Mouse (Mus musculus) heart, embryonic 12.5 days (tissue): ENCODE results near the gene Pam16. TPM values are rescaled to one million over a fixed set of nuclear protein-coding genes. Genes with fewer than 3 reads are reported as not detected.

Experiments used
- ATAC-seq: fragments of 200-750 bp; cut with Nextera tagmentation; 2 replicates; pipeline ENCODE4 v1.8.0; 2017; ENCODE audit warnings: moderate TSS enrichment, moderate library complexity; ENCODE audit not compliant: insufficient number of reproducible peaks, low FRiP score
- H3K27ac ChIP-seq: fragments of 300-500 bp; sonication (generic); 2 replicates; pipeline ENCODE4 v1.5.1; 2016; ENCODE audit warnings: mild to moderate bottlenecking, moderate library complexity; ENCODE audit not compliant: poor library complexity, severe bottlenecking
- H3K27me3 ChIP-seq: fragments of 300-500 bp; sonication (generic); replicated peaks from 2 replicates; pipeline ENCODE4 v1.6.1; 2016; ENCODE audit warnings: mild to moderate bottlenecking, moderate library complexity
- H3K36me3 ChIP-seq: fragments of 300-500 bp; sonication (generic); 2 replicates; pipeline ENCODE4 v1.6.1; 2016; ENCODE audit warnings: mild to moderate bottlenecking, moderate library complexity
- H3K4me1 ChIP-seq: fragments of 300-500 bp; sonication (generic); replicated peaks from 2 replicates; pipeline ENCODE4 v1.6.1; 2016; ENCODE audit warnings: mild to moderate bottlenecking
- H3K4me2 ChIP-seq: fragments of 300-500 bp; sonication (generic); 2 replicates; pipeline ENCODE4 v1.6.1; 2016; ENCODE audit warnings: mild to moderate bottlenecking, moderate library complexity
- H3K4me3 ChIP-seq: fragments of 300-500 bp; sonication (generic); 2 replicates; pipeline ENCODE4 v1.5.1; 2016; ENCODE audit warnings: mild to moderate bottlenecking
- H3K9ac ChIP-seq: fragments of 300-500 bp; sonication (generic); 2 replicates; pipeline ENCODE4 v1.6.1; 2016; ENCODE audit warnings: mild to moderate bottlenecking, moderate library complexity
- H3K9me3 ChIP-seq: fragments of 300-500 bp; sonication (generic); replicated peaks from 2 replicates; pipeline ENCODE4 v1.6.1; 2016; ENCODE audit warnings: mild to moderate bottlenecking, moderate library complexity
- WGBS: fragments of 180-500 bp; shearing (Covaris S2); methylation state at CpG from one replicate; pipeline ENCODE4 v1.1.7; 2016; 5-methylcytosine and 5-hydroxymethylcytosine counted together
- polyA plus RNA-seq: library from polyadenylated mRNA; unstranded; fragments of >200 nt; fragmentation: Nextera tagmentation; extraction: Ambion mirVana; gene quantifications from 2 replicates; pipeline ENCODE4 v1.2.1, GENCODE M21; 2016

Pam16 gene
- polyA plus RNA-seq, 1 experiment from 2014 or later: 127 TPM

DNA sequence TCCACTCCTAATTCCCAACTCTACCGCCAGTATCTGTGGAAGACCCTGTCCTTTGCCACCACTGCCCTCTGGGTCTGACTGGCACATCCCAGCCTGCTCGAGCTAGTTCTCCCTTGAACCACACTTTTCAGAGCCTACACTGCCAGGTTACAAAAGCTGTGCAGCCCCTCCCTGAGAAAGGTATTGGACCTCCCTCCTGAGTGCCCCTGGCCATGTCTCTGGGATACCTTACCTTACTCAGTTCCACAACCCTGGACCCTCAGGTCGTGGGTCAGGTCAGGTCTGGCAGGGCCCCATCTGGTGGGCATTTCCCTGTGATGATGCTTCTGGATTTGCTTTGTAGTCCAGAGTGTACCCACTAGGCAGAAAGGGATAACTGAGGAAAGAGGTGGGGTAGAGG, 25.2 kb downstream of the Pam16 start:
- H3K27ac ChIP-seq: 0 out of 2 replicates have a peak overlapping the region, but pooled peaks have one; percentile 72

DNA sequence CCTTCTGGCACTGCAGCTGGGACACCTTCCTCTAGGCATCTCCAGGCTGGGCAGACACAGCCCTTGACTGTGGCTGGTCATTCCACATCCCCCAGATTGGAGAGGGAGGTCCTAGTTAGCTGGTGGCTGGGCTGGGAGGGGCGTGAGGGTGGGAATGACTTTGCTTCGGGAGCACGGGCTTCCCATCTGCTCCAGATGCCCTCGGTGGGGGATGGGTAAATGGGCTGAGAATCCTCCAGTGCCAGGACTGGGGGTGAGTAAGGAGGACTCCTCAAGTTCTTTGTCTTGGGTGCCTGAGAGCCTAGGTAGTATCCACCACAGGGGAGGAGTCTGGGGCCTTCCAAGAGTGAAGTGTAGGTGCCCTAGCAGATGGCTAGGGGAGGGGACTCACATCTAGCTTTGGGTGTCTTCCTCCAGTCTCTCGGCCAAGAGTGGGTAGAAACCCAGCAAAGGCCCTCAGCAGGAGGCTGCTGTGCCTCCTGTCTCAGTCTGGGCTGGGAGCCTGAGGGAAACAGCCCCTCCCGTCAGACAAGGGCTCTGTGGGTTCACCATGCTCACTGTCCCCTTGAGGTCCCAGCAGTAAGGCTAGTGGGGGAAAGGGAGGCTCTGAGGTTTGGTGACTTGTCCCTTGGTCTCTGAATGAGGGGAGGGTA, 25.8 kb downstream of the Pam16 start:
- Histone ChIP-seq H3K4me3 (no peak overlapping the region), H3K9me3 (no peaks in the 10 kb centered on the region), H3K36me3 (no peaks in the 10 kb centered on the region), H3K4me2 (peak overlapping the region; percentile 38), H3K4me1 (peaks cover 87% of the 10 kb centered on the region), H3K9ac (peak overlapping the region; percentile 47; the same call in 1 of the 2 replicates), H3K27ac (0 out of 2 replicates have a peak overlapping the region, but pooled peaks have one; percentile 7), H3K27me3 (no peaks in the 10 kb centered on the region)
- ATAC-seq: no peak
- 32% methylated on average over 6 of the region's 6 CpGs for WGBS

More for the DNA sequence above, 25.2 kb downstream of the Pam16 start:
- no peaks in the 10 kb centered on the region for H3K27me3 ChIP-seq
- no peaks in the 10 kb centered on the region for H3K36me3 ChIP-seq
- 72% methylated on average over 3 of the region's 3 CpGs for WGBS
- no peaks in the 10 kb centered on the region for H3K9me3 ChIP-seq
- no peak overlapping the region for H3K4me2 ChIP-seq
- H3K4me1 ChIP-seq: peaks cover 93% of the 10 kb centered on the region
- H3K4me3 ChIP-seq: no peak overlapping the region
- no peak overlapping the region for H3K9ac ChIP-seq
- no peak for ATAC-seq

DNA sequence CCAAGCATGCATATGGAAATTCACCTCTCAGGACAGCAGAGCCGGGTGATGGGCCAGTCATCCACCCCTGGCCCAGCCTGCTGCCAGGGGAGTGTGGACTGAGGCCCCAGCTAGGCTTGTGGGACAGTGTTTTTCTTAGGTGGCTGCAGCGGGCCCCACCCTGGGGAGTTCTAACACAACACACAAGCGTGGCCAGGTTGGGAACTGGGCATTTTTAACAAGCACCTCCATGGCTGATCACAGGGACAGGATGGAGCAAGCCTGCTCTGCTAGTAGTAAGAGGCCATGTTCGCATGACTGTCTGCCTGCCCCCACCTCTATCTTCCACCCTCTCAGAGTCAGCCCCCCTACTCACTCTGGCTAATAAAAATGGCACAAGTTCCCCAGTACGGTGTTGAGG, 26.7 kb downstream of the Pam16 start:
- no peaks in the 10 kb centered on the region for H3K27me3 ChIP-seq
- no peaks in the 10 kb centered on the region for H3K36me3 ChIP-seq
- H3K4me3 ChIP-seq: no peak overlapping the region
- ATAC-seq: no peak
- H3K9ac ChIP-seq: peak overlapping the region; percentile 34
- no peak overlapping the region for H3K27ac ChIP-seq
- H3K9me3 ChIP-seq: no peaks in the 10 kb centered on the region
- H3K4me1 ChIP-seq: peaks cover 85% of the 10 kb centered on the region
- WGBS: 65% methylated on average over 5 of the region's 5 CpGs
- no peak overlapping the region for H3K4me2 ChIP-seq

DNA sequence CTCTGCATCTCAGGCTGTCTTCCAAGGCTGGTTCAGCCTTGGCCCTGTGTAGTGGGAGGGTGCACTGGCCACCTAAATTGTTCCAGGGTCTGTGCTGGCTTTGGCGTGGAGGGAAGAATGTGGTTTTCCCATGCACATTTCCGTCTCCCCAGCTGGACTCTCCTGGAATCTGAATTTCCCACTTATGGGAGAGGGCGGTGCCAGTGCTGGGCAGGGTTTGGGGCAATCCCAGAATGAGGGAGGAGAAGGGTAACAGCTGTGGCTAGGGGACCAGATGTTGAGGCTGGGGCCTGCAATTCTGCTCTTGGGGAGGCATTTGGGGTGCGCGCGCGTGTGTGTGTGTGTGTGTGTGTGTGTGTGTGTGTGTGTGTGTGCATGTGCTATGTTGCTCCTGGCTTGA, 27.5 kb downstream of the Pam16 start:
- no peaks in the 10 kb centered on the region for H3K27me3 ChIP-seq
- WGBS: 63% methylated on average over 7 of the region's 7 CpGs
- ATAC-seq: no peak
- peaks cover 85% of the 10 kb centered on the region for H3K4me1 ChIP-seq
- no peak overlapping the region for H3K4me3 ChIP-seq
- H3K9ac ChIP-seq: peak overlapping the region; percentile 34; the same call in 1 of the 2 replicates
- H3K27ac ChIP-seq: no peak overlapping the region
- no peaks in the 10 kb centered on the region for H3K36me3 ChIP-seq
- peak overlapping the region; percentile 78 for H3K4me2 ChIP-seq
- H3K9me3 ChIP-seq: no peaks in the 10 kb centered on the region

DNA sequence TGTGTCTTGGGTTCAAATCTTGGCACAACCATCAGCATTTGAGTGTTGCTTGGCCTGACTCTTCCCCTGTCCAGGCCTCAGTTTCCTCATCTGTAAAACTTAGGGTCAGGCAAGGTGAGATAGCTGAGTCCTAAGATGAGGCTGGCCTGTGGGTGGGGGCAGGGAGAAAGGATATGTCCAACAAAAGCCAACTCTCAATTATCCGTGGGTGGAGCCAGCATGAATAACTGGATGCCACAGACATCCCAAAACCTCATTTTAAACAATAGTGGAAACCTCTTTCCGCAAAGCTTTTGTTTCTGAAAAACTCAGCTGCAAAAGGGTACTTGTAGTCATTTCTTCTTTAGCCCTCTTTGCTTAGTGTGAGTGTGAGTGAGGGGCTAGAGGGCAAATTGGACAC, 28.0 kb downstream of the Pam16 start:
- no peaks in the 10 kb centered on the region for H3K9me3 ChIP-seq
- H3K27ac ChIP-seq: 0 out of 2 replicates have a peak overlapping the region, but pooled peaks have one; percentile 42
- peak overlapping the region; percentile 78 for H3K4me2 ChIP-seq
- H3K27me3 ChIP-seq: no peaks in the 10 kb centered on the region
- H3K4me1 ChIP-seq: peaks cover 81% of the 10 kb centered on the region
- WGBS: 68% methylated on average over 2 of the region's 2 CpGs
- H3K36me3 ChIP-seq: no peaks in the 10 kb centered on the region
- H3K9ac ChIP-seq: peak overlapping the region; percentile 97; the same call in 1 of the 2 replicates
- peak overlapping the region; percentile 87 for H3K4me3 ChIP-seq
- no peak for ATAC-seq

DNA sequence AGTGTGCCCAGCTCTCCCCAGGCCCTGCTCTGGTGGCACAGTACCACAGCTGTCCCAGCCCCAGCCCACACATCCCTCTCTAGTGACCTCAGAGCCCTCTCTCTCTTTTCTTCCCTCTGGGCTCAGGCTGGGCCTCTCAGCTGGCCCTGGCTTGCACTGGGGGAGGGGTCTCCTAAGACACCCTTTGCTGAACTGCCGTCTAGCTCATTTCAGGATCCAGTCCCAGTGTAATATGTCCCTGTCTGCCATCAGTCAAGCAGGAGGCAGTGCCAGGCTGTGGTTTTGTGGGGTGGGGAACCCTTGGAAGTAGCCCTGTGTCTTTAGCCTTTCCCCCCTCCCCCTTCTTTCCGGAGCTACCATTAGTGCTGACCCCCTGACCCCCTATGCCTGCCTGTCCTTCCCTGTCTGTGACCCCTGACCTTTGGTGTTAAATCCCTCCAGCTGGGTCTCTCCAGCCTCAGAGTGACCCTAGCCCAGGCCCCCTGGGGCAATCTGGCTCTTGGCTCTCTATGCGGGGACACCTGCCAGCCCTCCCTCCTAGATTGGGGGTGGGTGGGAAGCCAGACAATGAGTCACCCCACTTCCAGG, 28.6 kb downstream of the Pam16 start:
- Histone ChIP-seq H3K9me3 (no peaks in the 10 kb centered on the region), H3K4me3 (peak overlapping the region; percentile 87), H3K27ac (peak overlapping the region; percentile 96), H3K9ac (peak overlapping the region; percentile 97), H3K4me1 (peaks cover 76% of the 10 kb centered on the region), H3K27me3 (no peaks in the 10 kb centered on the region), H3K36me3 (peaks cover under 1% of the 10 kb centered on the region; the same call in 1 of the 2 replicates), H3K4me2 (peak overlapping the region; percentile 78)
- ATAC-seq: no peak
- WGBS: 12% methylated on average over 3 of the region's 3 CpGs

DNA sequence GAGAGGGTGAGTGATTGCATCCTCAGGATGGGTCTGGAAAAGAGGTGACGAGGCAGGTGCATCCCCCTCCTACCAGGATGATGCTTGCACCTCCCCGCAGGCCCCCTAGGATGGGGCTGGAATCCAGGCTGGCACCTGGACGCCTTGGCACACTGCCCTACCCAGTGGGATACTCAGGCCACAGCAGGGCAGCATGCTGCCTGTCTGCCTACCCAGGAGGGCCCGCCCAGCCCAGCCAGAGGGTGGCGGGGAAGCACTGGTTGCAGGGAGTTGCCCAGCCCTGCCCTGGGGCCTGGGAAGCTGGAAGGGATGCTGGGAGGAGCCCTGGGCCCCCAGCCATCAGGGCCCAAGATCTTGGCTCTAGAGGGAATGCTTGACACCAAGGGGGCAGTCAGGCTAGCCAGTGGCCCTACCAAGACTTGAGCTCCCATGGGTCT, 29.2 kb downstream of the Pam16 start:
- ATAC-seq: peak; percentile 30
- H3K4me2 ChIP-seq: peak overlapping the region; percentile 78
- peaks cover 69% of the 10 kb centered on the region for H3K4me1 ChIP-seq
- peak overlapping the region; percentile 96 for H3K27ac ChIP-seq
- H3K9me3 ChIP-seq: no peaks in the 10 kb centered on the region
- peak overlapping the region; percentile 97 for H3K9ac ChIP-seq
- H3K27me3 ChIP-seq: no peaks in the 10 kb centered on the region
- H3K4me3 ChIP-seq: peak overlapping the region; percentile 87
- H3K36me3 ChIP-seq: peaks cover 7% of the 10 kb centered on the region
- 12% methylated on average over 5 of the region's 5 CpGs for WGBS

DNA sequence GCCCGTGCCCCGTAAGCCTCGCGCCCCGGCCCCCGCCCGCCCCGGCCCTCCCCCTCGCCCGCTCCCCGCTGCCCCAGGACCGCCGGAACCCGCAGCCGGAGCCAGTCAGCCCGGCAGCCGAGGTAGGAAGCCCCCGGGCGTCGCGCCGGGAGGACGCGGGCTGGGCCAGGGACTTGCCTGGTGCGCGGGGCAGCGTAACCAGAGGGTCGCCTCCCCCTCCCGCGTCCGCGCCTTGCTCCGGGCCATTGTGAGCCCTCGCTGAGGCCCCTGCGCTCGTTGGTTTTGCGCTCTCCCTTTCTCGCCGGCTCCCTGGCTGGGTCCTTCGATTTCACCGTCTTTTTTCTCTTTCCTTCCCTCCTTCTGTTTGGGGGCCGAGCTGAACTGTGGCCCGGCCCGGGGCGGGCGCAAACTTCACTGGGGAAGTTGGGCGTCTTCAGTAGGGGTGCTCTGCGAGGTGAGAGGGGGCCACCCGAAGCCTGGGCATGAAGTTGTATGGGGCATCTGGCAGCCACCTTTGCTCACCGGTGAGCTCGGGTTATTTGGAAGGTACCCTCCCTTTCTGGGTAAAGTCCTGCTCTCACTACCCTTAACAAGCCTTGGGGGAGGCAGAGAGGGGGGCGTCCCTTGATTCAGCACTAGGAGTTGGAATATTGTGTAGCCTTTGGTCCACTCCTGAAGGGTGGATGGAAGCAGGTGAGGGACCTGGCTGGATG, 29.8 kb downstream of the Pam16 start:
- peaks cover 10% of the 10 kb centered on the region for H3K36me3 ChIP-seq
- peak overlapping the region; percentile 96 for H3K27ac ChIP-seq
- H3K9me3 ChIP-seq: no peaks in the 10 kb centered on the region
- H3K27me3 ChIP-seq: no peaks in the 10 kb centered on the region
- peak overlapping the region; percentile 78 for H3K4me2 ChIP-seq
- H3K4me3 ChIP-seq: peak overlapping the region; percentile 87
- H3K4me1 ChIP-seq: peaks cover 64% of the 10 kb centered on the region
- ATAC-seq: peak; percentile 22
- peak overlapping the region; percentile 97 for H3K9ac ChIP-seq
- under 1% methylated on average over 48 of the region's 52 CpGs for WGBS

DNA sequence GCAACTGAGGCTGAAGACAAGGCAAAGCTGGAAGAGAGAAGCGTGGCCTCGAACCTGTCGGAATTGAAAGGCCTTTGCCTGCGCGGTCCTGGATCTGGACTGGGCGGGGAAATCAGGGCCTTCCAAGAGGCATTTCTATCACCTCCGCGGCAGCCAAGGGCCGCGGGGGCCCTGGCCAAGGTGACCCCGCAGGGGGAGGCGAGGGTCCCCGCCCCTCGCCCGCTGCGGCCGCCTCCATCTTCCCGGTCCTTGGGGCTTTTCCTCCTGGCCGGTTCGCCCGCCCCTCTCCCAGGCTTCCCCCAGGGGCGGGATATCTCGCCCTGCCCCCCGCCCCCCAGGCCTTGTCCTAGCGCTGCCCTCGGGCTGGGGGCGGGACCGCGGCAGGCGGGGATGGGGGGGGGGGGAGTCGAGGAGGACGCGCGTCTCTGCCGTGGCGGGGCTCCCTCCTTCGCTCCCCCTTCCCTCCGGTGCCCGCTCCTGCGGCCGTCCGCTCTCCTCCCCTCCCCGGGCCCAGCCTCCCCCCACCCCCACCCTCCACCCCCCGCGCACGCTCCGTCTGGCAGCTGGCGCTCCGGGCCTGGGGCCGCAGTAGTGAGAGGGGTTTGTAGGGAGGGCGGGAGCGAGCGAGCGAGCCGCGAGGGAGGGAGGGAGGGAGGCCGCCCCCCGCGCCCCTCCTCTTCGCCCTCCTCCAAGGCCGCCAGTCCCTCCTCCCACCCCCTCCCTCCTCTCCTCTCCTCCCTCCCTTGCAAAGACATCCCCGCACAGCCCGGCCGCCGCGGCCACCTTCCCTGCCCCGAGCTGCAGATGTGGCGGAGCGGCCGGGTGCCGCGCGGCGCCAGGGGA, 30.6 kb downstream of the Pam16 start, which contains the start of gene Glis2:
Gene Glis2 (plus strand): TSS at position 743 of the 843 bp plus-strand sequence.
- H3K27me3 ChIP-seq: no peaks in the 10 kb centered on the region
- peak; percentile 86 for ATAC-seq
- peak within 1 kb of the TSS; percentile 96 for H3K27ac ChIP-seq
- no peaks in the 10 kb centered on the region for H3K9me3 ChIP-seq
- peaks cover 56% of the 10 kb centered on the region for H3K4me1 ChIP-seq
- peak within 1 kb of the TSS; percentile 87 for H3K4me3 ChIP-seq
- H3K9ac ChIP-seq: peak within 1 kb of the TSS; percentile 97
- peaks cover 14% of the 10 kb centered on the region for H3K36me3 ChIP-seq
- under 1% methylated on average over 21 of the region's 74 CpGs for WGBS
- peak within 1 kb of the TSS; percentile 78 for H3K4me2 ChIP-seq
